Mouse (Mus musculus) lung, postnatal 14 days (tissue): ENCODE data around the gene Prkx.

ENCODE experiments used
- DNase-seq: peaks from one replicate; pipeline ENCODE4 v3.0.0; 2021

The Prkx gene

GRCm38 (mm10) chrX:77796238-77796835 lies at the start of gene Prkx:
Gene Prkx, minus strand, starts transcription at chrX:77796278.
- DNase-seq = no peak

- no peak for DNase-seq
Observed at GRCm38 (mm10) chrX:77812031-77812430, 16.0 kb upstream of the Prkx start.

DNA sequence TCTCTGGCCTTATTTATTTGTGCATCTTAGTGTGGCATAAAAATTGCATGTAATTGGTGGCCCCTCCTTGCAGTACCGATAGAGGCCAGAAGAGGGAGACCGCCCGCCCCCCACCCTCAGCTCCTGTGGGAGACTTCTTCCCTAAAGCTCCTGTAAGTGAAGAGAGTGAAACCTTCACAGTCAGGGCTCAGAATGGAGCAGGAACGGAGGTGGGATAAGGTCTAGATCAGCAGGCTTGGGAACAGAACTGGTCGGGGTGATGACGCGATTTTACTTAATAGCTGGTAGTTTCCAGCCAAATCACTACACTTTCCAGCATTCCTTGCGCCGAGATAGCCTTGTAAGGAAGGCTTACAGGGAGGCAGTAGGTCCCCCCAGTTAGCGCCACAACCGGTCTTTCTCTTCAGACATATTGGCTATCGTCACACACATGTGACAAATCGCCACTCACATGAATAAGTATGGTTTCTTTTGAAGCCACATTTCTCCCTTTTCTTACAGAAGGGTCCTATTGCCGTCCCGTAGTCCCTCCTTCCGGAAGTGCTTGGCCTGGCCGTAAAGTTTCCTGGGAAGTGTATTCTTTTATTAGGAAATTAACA lies 14.6 kb upstream of the Prkx start:
- DNase-seq = peak; percentile 24

DNA sequence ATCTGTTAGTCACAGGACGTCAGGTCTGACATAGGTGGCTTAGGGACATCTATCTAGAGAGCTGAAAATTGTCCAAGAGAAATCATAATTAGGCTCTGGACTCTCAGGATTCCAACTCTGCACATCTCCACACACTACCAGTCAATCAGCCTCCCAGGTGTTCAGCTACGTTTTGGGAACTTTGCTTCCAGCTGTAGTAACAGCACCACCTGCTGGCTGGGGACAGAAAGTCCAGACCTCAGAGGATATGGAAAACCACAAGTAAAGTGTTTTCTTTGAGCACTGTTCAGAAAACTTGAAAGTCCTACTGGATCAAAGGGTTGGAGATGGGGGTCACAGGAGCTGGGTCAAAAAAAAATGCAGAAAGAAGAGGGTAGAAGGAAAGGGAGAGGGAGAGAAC lies 12.5 kb upstream of the Prkx start:
- peak; percentile 52 for DNase-seq

- DNase-seq = no peak
Observed at GRCm38 (mm10) chrX:77802293-77802692, 6.2 kb upstream of the Prkx start.

DNA sequence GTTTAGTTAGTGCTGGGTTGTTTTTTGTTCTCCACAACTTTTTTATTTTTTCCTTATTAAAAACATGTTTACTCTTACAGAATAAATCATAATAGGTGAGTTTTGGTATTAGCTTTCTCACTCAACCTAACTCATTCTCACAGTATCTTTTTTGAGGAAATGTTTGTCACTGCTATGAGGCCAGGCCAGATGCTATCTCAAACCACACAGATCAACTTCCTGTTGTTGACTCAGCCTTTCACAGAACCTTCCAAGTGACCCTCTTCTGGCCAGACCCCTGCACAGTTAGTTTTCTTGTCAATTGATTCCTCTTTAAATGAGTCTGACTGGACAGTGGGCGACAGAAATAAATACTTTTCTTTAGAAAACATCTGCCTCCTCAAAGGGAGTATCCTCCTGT lies 5.5 kb upstream of the Prkx start:
- DNase-seq = no peak

DNA sequence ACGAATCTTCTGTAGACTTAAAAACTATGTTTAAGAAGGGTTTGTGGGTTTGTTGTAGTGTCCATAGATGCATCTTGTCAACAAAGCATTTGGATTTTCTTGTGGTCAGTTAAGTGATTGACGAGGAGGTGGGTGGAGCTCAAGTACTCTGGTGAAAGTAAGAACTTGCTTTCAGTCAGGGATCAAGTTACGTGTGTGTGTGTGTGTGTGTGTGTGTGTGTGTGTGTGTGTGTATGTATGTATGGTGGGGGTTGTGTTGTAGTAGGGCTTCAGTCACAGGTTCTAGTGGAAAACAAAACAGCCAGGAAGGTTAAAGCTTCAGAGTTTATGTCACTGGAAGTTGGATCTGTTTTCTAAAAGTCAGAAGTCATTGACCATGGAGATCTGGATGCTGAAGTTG lies 3.5 kb upstream of the Prkx start:
- no peak for DNase-seq

DNA sequence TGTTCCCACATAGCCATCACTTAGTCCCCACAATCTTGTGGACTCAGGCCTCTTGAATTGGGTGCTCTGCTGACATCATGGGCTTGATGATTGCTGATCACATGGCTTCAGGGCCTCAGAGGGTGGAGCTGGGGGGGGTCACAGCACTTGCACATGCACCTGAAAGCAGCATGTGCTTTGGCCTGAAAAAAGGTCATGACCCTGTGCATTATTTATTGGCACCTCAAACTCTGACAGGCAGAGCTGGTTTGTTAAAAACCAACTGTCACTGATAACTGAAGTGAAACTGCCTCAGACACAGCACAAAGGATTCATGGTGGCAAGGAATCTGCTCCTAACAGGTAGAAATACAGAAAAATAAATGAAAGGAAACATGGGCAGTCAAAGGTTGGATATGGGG lies 1.7 kb upstream of the Prkx start:
- no peak for DNase-seq

GRCm38 (mm10) chrX:77796916-77797315 lies 838 bp upstream of the Prkx start:
- DNase-seq = no peak

GRCm38 (mm10) chrX:77795858-77796174 lies 262 bp downstream of the Prkx start:
- DNase-seq = peak; percentile 92

GRCm38 (mm10) chrX:77794962-77795857 lies 868 bp downstream of the Prkx start:
- DNase-seq = peak; percentile 14

DNA sequence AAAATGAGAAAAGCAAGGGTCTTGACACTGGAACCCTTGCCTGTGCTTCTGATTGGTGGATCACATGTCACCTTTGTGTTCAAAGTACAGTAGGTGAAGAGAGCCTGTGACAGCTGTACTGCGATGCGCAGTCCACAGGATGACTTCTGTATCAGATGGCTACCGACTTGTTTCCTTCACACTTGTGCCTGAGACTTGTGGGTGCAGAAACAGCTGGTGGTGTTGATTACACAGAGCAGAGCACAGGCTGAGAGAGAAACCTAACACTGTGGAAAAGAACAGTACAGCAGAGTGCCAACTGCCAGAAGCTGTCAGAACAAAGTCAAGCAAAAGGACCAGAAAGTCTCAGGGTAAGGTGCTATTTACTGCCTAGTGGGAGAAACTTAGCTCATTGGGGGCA lies 7.4 kb downstream of the Prkx start:
- no peak for DNase-seq

DNA sequence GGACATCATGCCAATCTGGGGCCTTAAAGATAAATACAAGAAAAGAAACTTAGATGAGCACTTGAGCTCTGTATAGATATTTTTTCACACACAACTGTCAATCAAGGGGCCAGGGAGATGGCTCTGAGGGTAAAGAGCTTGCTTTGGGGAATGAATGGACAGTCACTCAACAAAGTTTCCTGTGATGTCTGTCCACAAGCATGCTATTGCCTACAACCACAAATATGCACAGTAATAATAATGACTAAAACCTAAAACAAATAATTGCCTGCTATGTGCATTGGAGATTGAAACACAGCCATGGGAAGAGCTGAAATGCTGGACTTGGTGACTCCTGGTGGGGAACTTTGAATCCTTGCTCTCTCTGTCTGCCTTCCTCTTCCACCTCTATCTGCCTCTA lies 9.7 kb downstream of the Prkx start:
- no peak for DNase-seq

DNA sequence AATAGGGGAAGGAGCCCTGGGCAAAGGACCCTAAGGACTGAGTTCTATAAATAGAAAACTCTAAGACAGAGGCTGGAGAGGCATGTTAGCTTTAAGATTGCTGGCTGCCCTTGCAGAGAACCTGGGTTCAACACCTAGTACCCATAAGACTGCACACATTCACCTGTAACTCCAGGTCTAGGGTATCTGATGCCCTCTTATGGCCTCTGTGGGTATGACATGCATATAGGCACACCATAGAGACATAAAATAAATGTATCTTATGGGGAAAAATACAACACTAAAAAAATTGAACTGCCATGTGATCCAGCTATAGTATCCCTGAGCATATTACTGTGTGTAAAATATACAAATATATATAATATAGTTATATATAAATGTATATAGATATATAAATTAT lies 18.3 kb downstream of the Prkx start:
- peak; percentile 8 for DNase-seq

DNA sequence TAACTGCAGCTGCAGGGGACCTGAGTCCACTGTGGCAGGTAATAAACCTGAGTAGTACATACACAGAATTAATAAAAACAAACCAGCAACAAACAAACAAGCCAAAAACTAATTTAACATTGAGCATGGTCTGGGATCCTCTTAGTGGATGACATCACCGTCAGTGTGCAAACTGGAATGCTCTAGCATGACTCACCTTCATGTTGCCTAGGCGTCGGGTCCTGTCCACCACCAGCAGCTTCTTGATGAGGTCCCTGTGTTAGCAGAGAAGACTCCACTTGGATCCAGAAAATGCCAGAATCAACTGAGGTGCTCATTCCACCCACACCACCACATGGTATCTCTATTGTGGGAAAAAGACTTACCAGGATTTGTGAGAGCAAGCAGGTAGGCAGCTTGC lies 30.9 kb downstream of the Prkx start:
- no peak for DNase-seq

- DNase-seq = no peak
Observed at GRCm38 (mm10) chrX:77744260-77744659, 51.8 kb downstream of the Prkx start.

DNA sequence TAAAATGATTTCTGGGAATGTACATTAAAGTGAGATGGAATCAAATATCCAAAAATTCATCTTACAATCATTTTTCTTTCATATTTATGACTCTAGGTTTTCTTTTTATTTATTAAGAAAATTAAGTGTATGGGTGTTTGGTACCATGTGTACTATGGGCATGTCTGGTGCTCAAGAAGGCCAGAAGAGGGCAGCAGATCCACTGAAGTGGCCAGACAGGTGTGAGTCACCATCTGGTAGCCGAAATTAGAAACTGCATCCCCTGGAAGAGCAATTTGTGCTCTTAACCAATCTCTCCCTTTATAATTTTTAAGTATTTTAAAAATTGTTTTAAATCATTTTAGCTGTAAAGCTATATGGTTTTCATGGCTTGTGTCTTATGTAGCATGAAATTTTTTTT lies 54.7 kb downstream of the Prkx start:
- DNase-seq = peak; percentile 36

- no peak for DNase-seq
Observed at GRCm38 (mm10) chrX:77733930-77734536, 62.0 kb downstream of the Prkx start.

GRCm38 (mm10) chrX:77720298-77720697 lies 75.8 kb downstream of the Prkx start:
- peak; percentile 24 for DNase-seq
